Comparison of ENCODE assay signal across 7 mouse cellular contexts in the genomic region with DNA sequence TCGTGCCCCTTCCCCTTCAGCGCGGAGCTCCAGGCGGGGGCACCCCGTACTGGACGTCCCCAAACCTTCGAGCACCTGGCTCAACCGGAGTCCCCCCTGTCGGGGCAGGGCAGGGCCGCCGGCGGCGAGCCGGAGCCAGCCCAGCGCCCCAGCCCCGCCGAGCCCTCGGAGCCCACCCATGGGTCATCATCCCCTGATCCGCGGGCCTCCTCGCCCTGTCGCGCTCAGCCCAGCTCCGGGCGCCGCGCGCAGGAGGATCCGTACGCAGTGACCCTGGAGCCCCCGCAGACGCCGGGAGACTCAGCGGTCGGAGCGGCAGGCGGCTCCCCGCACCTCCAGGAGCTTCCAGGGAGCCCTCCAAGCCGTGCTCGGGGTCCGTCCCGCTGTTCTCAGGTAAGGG. TPM values are rescaled to one million over a fixed set of nuclear protein-coding genes. Genes with fewer than 3 reads are reported as not detected.
DNase-seq lines count a peak whose midpoint lies in the region; ATAC-seq and TF ChIP-seq lines count a peak whose summit lies in the region.

Gene Rasd2 (plus strand): TSS at position 259 of the 400 bp plus-strand sequence.

- under 1% methylated on average over 40 of the region's 42 CpGs for WGBS in kidney, embryonic 16.5 days
- 2% methylated on average over 41 of the region's 42 CpGs for WGBS in bone marrow, adult 2 months
- WGBS in embryonic facial prominence, embryonic 14.5 days = 3% methylated on average over 20 of the region's 42 CpGs
- WGBS in intestine, postnatal 0 days = 2% methylated on average over 41 of the region's 42 CpGs
- 1% methylated on average over 41 of the region's 42 CpGs for WGBS in midbrain, embryonic 15.5 days

- H3K27me3 ChIP-seq in kidney, embryonic 16.5 days (ENCODE audit: insufficient read depth, low read length) = peaks cover 30% of the 10 kb centered on the region
- H3K27me3 ChIP-seq in embryonic facial prominence, embryonic 14.5 days (replicated peaks; ENCODE audit: control insufficient read depth, insufficient read depth, low read length) = peaks cover 50% of the 10 kb centered on the region
- H3K27me3 ChIP-seq in intestine, postnatal 0 days (replicated peaks; ENCODE audit: control insufficient read depth, insufficient read depth, low read length) = peaks cover 34% of the 10 kb centered on the region
- peaks cover 48% of the 10 kb centered on the region for H3K27me3 ChIP-seq in midbrain, embryonic 15.5 days (replicated peaks)

- H3K4me1 ChIP-seq in kidney, embryonic 16.5 days (ENCODE audit: insufficient read depth, low read length) = peaks cover 21% of the 10 kb centered on the region
- H3K4me1 ChIP-seq in bone marrow, adult 2 months (ENCODE audit: control insufficient read depth, insufficient read depth, low read length) = no peaks in the 10 kb centered on the region
- no peaks in the 10 kb centered on the region; the same call in 1 of the 2 replicates for H3K4me1 ChIP-seq in embryonic facial prominence, embryonic 14.5 days (ENCODE audit: control insufficient read depth, insufficient read depth, low read length)
- H3K4me1 ChIP-seq in intestine, postnatal 0 days (replicated peaks; ENCODE audit: control insufficient read depth, insufficient read depth, low read length) = no peaks in the 10 kb centered on the region
- peaks cover 5% of the 10 kb centered on the region for H3K4me1 ChIP-seq in midbrain, embryonic 15.5 days

- H3K27ac ChIP-seq in kidney, embryonic 16.5 days (ENCODE audit: low read length) = peak within 1 kb of the TSS; percentile 19
- no peak within 1 kb of the TSS; the same call in 1 of the 2 replicates for H3K27ac ChIP-seq in bone marrow, adult 2 months (ENCODE audit: control insufficient read depth, insufficient read depth, low read depth, low read length, poor library complexity)
- H3K27ac ChIP-seq in embryonic facial prominence, embryonic 14.5 days (replicated peaks; ENCODE audit: low read depth, low read length) = no peak within 1 kb of the TSS
- H3K27ac ChIP-seq in intestine, postnatal 0 days (ENCODE audit: low read depth, low read length) = no peak within 1 kb of the TSS
- H3K27ac ChIP-seq in midbrain, embryonic 15.5 days = no peak within 1 kb of the TSS

- H3K9ac ChIP-seq in kidney, embryonic 16.5 days (replicated peaks; ENCODE audit: low read length) = peak within 1 kb of the TSS; percentile 63
- peak within 1 kb of the TSS; percentile 61 for H3K9ac ChIP-seq in embryonic facial prominence, embryonic 14.5 days (ENCODE audit: low read depth, low read length)
- H3K9ac ChIP-seq in intestine, postnatal 0 days (ENCODE audit: low read depth, low read length) = peak within 1 kb of the TSS; percentile 46
- H3K9ac ChIP-seq in midbrain, embryonic 15.5 days = peak within 1 kb of the TSS; percentile 40

- H3K36me3 ChIP-seq in kidney, embryonic 16.5 days (ENCODE audit: insufficient read depth, low read length) = no peaks in the 10 kb centered on the region
- no peaks in the 10 kb centered on the region for H3K36me3 ChIP-seq in embryonic facial prominence, embryonic 14.5 days (ENCODE audit: control insufficient read depth, insufficient read depth, low read length)
- no peaks in the 10 kb centered on the region for H3K36me3 ChIP-seq in intestine, postnatal 0 days (ENCODE audit: control insufficient read depth, insufficient read depth)
- no peaks in the 10 kb centered on the region for H3K36me3 ChIP-seq in midbrain, embryonic 15.5 days (replicated peaks)

- ATAC-seq in kidney, embryonic 16.5 days (ENCODE audit: low FRiP score, low TSS enrichment) = peak; percentile 8; the same call in 1 of the 2 replicates
- ATAC-seq in embryonic facial prominence, embryonic 14.5 days (ENCODE audit: low read depth) = no peak
- ATAC-seq in intestine, postnatal 0 days = no peak; the same call in 1 of the 2 replicates
- ATAC-seq in midbrain, embryonic 15.5 days (replicated peaks) = peak; percentile 27
- no peak for ATAC-seq in erythroid progenitor cell, adult 5-6 weeks (replicated peaks; ENCODE audit: low FRiP score, poor library complexity, severe bottlenecking)

- TF ChIP-seq CTCF in bone marrow, adult 2 months (IDR thresholded peaks at IDR 0.05; ENCODE audit: control insufficient read depth, insufficient read depth, low read length) = no peak
- no peak for TF ChIP-seq CTCF in intestine, postnatal 0 days (IDR thresholded peaks at IDR 0.05; ENCODE audit: low read depth)

- peak within 1 kb of the TSS; percentile 60 for H3K4me3 ChIP-seq in kidney, embryonic 16.5 days (ENCODE audit: low read length)
- H3K4me3 ChIP-seq in bone marrow, adult 2 months (replicated peaks; ENCODE audit: control insufficient read depth, low read depth, low read length) = peak within 1 kb of the TSS; percentile 16
- H3K4me3 ChIP-seq in embryonic facial prominence, embryonic 14.5 days (ENCODE audit: low read depth, low read length) = peak within 1 kb of the TSS; percentile 49
- H3K4me3 ChIP-seq in intestine, postnatal 0 days (ENCODE audit: low read depth, low read length) = peak within 1 kb of the TSS; percentile 58
- H3K4me3 ChIP-seq in midbrain, embryonic 15.5 days = peak within 1 kb of the TSS; percentile 62

- H3K9me3 ChIP-seq in kidney, embryonic 16.5 days (ENCODE audit: low read length) = no peaks in the 10 kb centered on the region
- H3K9me3 ChIP-seq in embryonic facial prominence, embryonic 14.5 days (ENCODE audit: control insufficient read depth, low read length) = no peaks in the 10 kb centered on the region
- no peaks in the 10 kb centered on the region for H3K9me3 ChIP-seq in intestine, postnatal 0 days (ENCODE audit: control insufficient read depth)
- no peaks in the 10 kb centered on the region for H3K9me3 ChIP-seq in midbrain, embryonic 15.5 days

- no peak for TF ChIP-seq POLR2A in bone marrow, adult 2 months (IDR thresholded peaks at IDR 0.05; ENCODE audit: borderline replicate concordance, control insufficient read depth, low read depth, low read length)

- DNase-seq in kidney, adult 18-20 months = no peak
- DNase-seq in embryonic facial prominence, embryonic 14.5 days (ENCODE audit: low spot score) = no peak

- H3K4me2 ChIP-seq in kidney, embryonic 16.5 days (replicated peaks; ENCODE audit: low read depth, low read length) = peak within 1 kb of the TSS; percentile 97
- H3K4me2 ChIP-seq in embryonic facial prominence, embryonic 14.5 days (ENCODE audit: low read depth, low read length) = peak within 1 kb of the TSS; percentile 98
- peak within 1 kb of the TSS; percentile 98 for H3K4me2 ChIP-seq in intestine, postnatal 0 days (replicated peaks; ENCODE audit: low read depth)
- peak within 1 kb of the TSS; percentile 91 for H3K4me2 ChIP-seq in midbrain, embryonic 15.5 days

RNA-seq across cellular contexts. Expression of gene Rasd2, which starts in this region (rescaled TPM):
- 2.1 and 2.3 TPM in 2 replicates for polyA plus RNA-seq in kidney, embryonic 16.5 days (2015; fragmentation: Nextera tagmentation; extraction: Ambion mirVana)
- 0.90 TPM in 1 of 2 replicates, not detected in the other for polyA plus RNA-seq in bone marrow, adult 2 months (2011; ENCODE audit: insufficient read depth, insufficient read length, low replicate concordance, missing spikeins)
- 0.29 and 0.37 TPM in 2 replicates for polyA plus RNA-seq in embryonic facial prominence, embryonic 14.5 days (2014; fragmentation: Nextera tagmentation; extraction: Ambion mirVana)
- 0.85 and 1.3 TPM in 2 replicates for polyA plus RNA-seq in intestine, postnatal 0 days (2015; fragmentation: Nextera tagmentation; extraction: Ambion mirVana)
- 3.3 and 4.2 TPM in 2 replicates for polyA plus RNA-seq in midbrain, embryonic 15.5 days (2015; fragmentation: Nextera tagmentation; extraction: Ambion mirVana)
- total RNA-seq in erythroid progenitor cell, adult 5-6 weeks (2015; ENCODE audit: low replicate concordance) = not detected in 2 replicates
- total RNA-seq in erythroid progenitor cell, adult 5-6 weeks (2017; ENCODE audit: low replicate concordance) = not detected in 2 replicates

Comparison
In these comparisons a context has a peak if more than half of its experiments do, and no peak if none do; other contexts are left out.
1. ATAC-seq: peak in kidney, embryonic 16.5 days (single experiment) and midbrain, embryonic 15.5 days (single experiment); none in embryonic facial prominence, embryonic 14.5 days (single experiment), intestine, postnatal 0 days (single experiment) and erythroid progenitor cell, adult 5-6 weeks (single experiment).
2. Peak in every context shown above with its lines, with median percentiles within 50 percentile points of each other: H3K4me2 ChIP-seq, H3K4me3 ChIP-seq and H3K9ac ChIP-seq.